Mouse (Mus musculus) embryo, embryonic 11 days (tissue): Measurements from ENCODE around the gene Nlgn2.
"Not testable (repeated sequence)": the region's sequence is repeated elsewhere in the genome, so short reads cannot be mapped to it uniquely, and the experiment has no call there.

Experiments
- DNase-seq: peaks from one replicate; pipeline ENCODE4 v3.0.0-alpha.2; 2015

Gene Nlgn2

DNA sequence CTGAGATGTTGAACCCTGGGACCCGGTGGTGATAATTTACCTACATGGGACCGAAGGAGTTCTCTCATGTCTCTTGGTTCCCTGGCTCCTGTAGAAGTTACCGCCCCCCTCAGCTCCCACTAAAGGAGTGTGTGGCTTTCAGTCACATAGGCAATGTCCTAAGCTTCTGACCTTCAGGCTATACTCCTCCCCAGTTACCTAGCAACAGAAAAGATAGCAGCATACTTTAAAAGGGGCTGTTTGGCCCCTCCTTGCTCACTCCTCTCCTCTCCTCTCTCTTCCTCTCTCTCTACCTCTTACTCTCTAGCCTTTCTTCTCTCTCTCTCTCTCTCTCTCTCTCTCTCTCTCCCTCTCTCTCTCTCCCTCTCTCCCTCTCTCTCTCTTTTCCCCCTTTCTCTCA, 26.1 kb upstream of the Nlgn2 start:
- DNase-seq, result not testable (repeated sequence)

DNA sequence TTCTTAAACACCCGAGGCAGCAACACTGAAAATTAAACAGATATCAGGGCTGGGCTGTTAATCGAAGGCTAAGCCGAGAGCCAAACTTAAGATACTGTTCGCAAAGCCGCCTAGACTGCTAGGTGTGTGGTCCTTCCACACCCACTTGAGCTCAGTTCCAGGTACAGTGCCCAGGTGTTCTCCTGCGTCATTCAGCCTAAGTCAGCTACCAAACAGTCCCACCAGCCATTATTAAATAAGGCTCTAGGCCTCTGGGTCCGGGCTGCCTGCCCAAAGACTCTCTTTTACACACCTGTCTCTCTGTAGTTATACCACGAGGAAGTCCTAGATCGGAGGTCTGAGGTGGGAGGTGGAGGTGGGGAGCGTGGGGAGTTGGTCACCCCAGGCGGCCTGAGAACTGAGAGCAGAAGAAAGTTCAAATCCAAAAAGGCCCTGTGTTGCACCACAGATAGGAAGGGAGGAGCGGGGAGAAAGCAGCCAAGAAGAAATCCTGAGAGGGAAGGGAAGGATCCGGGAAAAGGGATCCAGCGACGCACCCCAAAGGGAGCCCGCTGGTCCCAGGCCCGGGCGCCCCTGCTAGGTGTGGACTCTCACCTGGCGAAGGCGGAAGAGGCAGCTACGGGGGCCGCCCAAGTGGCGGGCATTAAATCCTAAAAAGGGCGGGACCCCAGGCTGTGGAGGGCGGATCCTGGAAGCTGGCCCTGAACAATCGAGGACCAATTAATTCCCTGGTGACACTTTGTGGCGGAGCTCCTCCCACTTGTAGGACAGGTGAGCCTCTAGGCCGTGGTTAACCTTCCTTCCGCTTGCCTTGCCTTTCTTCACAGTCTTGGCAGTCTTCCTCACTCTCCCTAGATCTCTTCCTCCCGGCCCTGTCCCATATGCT, 20.8 kb upstream of the Nlgn2 start, which contains the start of gene Tnk1:
Tnk1 (minus strand) TSS at position 618 of the 886 bp plus-strand sequence.
- DNase-seq, result no peak

DNA sequence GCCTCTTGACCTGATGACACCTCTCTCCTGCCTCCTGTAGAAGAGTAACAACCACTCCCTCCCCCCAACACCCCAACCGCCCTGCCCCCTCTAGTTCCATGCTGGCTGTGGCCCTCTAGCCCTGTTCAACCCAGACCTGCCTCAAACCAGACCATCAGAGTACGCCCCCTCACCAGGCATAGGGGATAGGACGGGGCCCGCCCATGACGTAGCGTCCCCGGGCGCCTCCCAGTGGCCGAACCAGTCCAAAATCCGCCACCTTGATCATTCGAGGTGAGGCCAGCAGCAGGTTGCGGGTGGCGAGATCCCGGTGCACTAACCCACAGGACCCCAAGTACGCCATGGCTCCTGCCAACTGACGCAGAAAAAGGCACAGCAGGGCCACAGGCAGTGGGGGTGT, 17.8 kb upstream of the Nlgn2 start:
- peak; percentile 74 for DNase-seq

DNA sequence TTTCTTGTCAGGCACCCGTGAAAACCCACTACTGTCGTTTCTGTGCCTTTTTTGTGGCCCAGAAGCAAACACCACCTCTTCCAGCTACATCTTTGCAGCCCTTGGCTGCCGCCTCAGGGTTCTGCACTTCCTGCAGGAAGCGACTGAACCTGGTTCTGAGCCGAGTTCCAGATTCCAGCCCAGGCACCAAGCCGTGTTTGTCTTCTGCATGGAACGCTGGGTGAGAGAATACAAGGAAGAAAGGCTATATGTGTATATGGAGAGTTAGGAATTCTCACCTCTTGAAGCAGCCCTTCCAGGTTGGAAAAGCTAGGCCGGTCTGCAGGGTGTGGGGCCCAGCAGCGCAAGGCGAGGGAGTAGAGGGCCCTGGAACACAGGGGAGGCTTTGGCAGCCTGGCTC, 17.1 kb upstream of the Nlgn2 start:
- no peak for DNase-seq

DNA sequence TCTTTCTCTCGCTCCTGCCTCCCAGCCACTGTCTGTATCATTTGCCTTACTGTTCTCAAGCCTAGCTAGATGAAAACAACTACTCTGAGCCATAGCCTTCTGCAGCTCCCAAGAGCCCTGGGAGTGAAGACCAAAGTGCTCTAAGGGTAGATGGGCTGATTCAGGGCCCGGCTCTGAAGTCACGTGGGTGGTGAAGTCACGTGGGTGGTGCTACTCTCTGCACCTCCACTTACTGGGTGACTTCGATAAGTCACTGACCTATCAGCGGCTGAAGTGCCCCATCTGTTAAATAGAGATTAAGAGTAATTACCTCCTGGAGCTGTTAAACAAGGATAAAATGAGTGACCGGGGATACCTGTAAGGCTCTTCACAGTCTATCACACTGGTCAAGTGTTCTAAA, 16.4 kb upstream of the Nlgn2 start:
- peak; percentile 25 for DNase-seq

DNA sequence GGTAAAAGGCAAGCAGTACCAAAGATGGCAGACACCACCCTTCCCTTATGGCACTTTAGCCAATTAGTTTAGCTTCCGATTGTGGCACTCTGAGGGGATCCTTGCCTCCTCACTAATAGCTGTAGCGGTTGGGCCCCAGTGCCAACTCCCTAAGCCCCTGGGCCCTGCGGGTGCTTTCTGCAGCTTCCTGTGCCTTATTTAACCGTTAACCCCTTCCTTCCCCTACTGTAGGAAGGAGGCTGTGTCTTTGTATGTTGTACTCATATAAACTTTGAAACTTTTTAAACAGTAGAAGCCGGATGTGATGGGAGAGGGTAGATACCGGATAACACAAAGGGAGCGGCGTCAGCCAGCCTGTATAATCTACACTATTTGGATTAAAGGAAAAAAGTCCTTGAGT, 13.2 kb upstream of the Nlgn2 start:
- no peak for DNase-seq

DNA sequence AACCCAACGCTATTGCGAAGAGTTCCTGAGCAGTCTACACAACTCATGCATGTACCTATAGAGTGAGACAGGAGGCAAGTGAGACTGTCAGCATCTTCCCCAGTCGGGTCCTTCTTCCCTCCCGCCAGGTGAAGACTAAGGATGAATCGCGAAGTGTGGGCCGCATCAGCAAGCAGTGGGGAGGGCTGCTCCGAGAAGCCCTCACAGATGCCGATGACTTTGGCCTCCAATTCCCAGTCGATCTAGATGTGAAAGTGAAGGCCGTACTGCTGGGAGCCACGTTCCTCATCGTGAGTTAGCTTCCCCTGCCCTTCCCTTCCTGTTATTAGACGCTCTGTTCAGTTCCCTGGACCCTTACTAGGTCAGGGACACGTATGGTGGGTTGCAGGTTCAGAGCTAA, 12.3 kb upstream of the Nlgn2 start:
- no peak for DNase-seq

DNA sequence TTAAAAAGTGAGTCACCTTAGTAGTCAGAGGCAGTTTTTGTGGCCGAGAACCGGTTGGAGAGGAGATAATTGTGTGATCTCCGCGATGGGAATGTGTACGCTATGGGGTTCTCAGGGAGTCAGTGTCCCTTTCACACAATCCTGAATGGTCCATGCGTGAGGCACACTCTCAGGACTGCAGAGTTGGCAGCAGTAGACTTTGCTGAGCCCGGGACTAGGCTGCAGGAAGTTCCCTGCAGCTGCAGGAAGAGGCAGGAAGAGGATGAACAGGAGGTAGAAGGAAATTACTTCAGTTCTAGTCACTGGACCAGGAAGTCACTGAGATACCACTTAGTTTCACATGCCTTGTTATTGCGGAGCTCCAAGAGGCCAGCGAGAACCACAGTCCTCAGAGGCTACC, 11.5 kb upstream of the Nlgn2 start:
- DNase-seq, result no peak

DNA sequence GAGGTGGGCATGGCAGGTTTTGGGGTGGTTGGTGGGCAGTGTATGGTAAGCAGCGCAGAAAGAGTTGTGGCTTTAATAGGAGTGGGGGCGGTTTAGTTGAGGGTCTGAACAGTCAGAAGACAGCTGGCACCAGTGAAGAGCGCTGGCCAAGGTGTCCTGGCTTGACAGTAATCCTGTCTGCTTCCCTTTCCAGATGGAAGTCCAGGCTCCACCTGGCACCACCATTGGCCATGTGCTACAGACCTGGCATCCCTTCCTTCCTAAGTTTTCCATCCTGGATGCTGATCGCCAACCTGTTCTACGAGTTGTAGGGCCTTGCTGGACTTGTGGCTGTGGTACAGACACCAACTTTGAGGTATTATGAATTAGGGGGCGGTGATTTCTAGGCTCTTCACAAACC, 10.4 kb upstream of the Nlgn2 start:
- DNase-seq, result no peak

DNA sequence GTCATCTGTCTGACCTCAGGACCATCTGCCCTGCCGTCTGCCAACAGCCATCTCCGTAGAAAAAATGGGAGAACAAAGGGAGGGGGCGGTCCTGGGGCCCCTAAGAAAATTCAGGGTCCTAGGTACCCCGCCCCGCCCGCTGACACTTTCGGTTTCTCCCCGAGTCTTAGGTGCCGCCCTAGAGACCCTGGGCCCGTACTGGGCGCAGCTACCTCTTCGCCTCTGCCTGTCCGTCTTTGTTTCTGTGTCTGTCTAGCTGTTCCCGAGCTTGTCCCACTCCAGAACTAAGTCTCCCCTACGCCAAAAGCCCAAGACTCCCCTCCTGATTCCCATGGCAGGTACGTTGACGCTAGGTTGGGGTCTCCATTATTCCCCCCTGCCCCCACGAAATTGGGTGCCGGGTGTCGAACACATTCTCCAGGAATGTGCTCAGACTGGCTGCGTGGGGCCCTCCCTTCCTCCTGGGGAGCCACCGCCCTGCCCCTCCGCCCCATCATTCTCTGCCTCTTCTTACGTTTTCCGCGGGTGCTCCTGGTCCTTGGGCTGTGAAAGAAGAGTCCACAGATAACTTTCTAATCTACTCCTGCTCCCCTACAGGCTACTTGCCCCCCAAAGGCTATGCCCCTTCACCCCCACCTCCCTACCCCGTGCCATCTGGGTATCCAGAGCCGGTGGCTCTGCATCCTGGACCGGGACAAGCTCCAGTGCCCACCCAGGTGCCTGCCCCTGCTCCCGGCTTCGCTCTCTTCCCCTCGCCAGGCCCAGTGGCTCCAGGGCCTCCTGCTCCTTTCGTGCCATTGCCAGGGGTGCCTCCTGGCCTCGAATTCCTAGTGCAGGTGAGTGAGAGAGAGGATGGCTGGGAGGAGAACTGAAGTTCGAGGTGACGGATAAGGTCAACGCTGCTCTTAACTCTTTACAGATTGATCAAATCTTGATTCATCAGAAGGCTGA, 9.4 kb upstream of the Nlgn2 start:
- DNase-seq, result peak; percentile 10

DNA sequence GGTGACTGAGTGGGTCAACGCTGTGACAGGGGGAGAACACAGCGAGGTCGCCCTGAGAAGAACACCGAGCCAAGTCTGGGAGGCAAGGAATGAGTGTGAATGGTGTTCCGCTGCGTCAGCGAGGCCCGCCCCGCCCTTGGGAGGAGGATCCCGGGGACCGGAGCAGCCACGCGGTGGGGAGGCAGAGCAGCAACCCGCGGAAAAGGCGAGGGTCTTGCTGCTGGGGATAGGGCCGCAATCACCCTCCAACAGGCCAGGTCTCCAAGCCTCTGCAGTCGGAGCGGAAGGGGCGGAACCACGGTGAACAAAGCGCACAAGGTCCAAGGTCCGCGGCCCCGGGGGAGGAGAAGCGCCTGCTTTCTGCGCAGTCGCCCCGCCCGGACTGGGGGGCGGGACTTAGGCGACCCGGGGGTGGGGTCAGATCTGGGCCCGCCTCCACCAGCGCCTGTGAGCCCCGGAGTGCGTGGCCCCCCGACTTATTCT, 8.7 kb upstream of the Nlgn2 start, which contains the start of gene Plscr3:
Plscr3 (plus strand) TSS at position 179 of the 483 bp plus-strand sequence.
- peak; percentile 98 for DNase-seq

DNA sequence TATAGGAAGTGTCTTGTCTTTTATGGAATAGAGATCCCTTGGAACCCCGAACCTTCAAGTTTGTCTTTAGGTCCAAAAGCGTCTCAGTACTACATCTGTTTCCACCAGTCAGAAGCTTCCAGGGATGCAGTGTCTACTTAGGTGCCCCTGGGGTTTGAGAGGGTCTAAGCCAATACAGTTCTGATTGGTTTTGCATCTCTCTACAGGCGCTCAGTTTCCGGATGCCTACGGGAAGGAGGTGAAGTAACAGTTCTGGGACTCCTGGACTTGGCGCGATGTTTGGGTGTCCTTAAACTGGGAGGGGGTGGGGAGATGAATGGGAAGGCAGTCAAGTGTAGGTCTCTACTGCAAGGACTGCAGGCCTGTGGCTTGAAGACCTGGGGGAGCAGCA, 1.1 kb upstream of the Nlgn2 start:
- DNase-seq, result peak; percentile 52

DNA sequence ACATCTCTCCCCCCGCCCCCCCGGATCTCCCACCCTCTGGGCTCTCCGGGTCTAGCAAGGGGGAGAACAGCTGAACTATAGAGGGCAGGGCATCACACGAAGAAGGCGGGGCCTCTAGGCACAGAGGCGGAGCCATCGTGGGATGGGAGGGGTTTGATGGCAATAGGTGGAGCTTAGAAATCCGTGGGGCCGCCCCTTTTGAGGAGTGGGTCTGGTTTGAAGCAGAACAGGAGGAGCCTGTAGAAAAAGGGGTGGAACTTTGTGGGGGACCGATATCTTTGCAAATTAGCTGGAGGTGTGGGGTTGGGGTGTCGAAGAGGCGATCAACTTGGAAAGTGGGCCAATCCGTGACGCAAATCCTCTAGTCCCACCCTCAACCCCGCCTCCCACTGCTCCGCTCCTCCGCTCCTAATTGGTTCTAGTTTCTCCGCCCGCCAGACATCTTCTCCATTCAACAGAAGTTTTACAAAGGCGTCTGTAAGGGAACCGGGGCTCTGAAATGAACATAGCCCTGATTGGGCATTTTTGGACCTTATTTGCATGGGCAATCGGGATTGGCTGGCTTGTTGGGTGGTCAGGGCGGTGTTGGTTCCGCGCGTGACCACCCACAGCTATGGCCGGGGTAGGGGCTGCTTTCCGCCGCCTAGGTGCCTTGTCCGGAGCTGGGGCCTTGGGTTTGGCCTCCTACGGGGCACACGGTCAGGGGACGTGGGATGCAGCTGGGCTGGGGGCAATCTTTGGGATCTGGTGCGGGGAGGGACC, 549 bp upstream of the Nlgn2 start, which contains the start of gene Tmem256:
Tmem256 (plus strand) TSS at position 563 of the 762 bp plus-strand sequence.
- DNase-seq, result peak; percentile 97

DNA sequence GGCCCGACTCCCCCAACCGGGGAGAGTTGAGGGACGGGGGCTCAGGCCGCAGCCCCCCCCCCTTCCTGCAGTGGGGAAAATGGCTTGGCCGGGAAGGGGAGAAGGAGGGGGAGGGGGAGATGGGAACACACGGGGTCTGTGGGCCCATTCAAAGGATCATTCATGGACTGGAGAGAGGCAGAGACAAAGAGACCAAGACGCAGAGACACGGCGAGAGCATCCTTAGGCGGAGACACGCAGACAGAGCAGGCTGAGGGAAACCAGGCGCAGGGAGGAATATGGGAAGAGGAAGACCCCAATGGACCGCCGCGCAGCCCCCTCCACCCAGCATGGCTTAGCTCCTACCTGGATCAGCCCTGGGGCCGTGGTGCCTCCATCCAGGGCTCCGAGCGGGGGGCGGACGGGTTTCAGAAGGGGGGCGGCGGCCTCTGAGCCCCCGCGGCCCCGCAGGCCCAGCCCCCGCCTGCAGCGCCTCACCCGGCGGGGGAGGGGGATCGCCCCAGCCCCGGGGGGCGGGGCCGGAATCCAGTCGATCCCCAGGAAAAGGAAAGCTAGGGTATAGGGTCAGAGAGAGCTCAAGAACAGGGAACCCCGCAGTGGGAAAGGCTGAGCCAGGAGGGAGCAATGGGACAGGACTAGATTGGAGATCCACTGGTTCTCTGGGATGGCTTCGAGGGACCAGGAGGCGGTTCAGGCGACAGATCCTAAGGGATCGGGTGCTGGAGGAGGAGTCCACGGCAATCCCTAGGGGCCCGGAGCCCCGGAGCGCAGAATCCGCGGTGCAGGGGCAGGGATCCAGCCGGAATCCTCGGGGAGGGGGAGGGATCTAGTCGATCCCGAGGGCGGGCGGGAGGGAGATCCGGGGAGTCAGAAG, 644 bp downstream of the Nlgn2 start:
- peak; percentile 68 for DNase-seq

DNA sequence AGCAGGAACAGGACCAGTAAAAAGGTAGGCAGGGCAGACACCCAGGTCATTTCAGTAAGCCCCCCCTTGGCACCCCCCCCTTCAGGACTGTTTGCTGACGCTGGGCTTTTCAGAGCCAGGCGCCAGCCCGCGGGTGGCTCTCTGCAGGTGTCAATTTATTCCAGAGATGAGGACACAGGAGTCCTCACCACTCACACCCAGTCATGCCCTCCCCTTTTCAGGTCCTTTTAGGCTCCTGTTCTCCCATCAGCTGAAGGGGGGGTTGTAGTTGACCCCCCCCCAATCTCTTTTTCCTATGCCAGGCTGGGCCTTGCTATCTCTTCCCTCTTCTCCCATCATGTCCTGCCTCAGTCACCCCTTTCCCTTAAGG, 1.6 kb downstream of the Nlgn2 start:
- no peak for DNase-seq

DNA sequence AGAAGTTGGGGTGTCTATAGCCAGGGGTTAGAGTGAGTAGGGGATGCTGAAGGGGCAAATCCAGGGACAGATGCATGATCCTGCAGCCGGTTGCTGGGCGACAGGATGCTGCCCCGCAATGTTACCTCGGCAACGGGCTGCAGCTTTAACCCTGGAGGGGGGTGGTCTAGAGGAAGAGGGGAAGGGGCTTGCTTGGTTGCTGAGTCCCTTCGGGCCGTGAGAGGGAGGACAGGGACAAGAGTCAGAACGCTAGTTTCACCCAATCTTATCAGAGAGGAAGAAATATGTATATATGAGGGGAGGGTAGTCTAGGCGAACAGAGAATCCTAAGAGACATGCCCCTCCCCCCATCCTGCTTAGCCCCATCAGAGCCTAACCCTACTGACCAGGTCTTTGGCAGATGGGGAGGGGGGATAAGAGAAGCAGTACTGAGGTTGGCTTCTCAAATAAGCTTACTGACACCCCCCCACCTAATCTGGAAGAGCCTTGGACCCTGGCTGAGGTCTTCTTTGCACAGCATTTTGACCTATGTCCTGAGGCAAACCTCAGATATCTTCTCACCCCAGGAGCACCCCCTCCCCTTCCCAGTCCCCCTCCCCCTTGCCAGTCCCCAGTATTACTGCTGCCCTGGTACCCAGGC, 2.1 kb downstream of the Nlgn2 start:
- peak; percentile 74 for DNase-seq

DNA sequence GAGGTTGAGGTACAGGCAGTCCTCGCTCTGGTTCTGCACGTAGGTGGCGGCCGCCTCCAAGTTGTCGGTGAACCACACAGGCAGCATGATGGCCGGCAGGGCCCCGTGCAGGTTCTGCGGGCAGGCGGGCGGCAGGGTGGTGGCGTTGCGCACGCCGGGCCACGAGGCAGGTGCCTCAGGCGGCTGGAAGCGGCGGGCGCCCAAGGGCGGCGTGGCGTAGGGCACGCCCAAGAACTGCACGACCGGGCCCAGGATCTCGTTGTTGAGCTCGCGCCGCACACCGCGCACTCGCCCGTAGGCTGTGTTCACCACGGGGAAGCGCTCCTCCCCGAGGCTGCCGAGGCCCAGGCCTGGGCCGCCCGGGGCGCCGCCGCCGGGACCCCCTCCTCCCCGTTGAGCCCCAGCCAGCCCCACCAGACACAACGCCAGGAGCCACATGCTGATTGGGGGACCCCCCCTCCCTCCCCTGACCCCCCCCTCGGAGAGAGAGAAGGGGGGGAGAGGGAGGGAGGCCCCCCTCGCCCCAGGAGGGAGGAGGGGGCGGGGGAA, 3.5 kb downstream of the Nlgn2 start:
- DNase-seq, result peak; percentile 68

DNA sequence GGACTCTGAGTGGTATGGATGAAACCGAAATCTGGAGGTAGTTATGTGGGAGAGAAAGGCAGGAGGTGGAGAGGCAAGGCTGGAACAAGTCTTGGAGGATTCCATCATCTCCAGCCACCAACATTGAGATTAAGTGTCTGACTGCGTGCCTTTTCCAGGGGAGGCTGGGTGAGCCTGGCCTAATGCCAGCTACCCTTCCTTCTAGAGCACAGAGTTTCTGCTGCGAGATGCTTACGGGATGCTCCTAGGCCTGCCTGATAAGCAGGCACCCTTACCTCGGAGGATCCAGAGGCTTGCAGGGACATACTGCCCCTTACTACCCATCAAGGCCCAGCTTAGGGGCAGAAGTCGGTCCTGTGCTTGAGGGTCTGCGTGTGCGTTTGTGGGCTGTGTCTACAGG, 4.0 kb downstream of the Nlgn2 start:
- DNase-seq, result no peak

DNA sequence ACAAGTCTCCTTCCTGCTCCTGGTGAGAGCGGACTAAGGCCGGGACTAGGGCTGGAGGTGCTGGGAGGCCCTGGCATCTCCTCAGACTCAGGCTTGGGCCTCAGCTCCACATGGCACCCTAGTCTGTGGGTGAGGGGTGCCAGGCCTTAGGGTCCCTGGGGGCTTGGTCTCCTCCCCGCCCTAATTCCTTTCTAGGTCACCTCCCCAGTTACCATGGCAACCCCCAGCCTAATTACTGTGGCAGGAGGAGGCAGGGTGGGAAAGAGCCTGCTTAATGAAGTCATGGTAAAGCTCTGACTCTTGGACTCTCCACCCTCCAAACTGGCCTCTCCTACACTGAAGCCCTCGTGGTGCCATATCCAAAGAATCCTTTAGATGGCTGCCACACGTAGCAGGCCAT, 8.8 kb downstream of the Nlgn2 start:
- DNase-seq, result no peak

DNA sequence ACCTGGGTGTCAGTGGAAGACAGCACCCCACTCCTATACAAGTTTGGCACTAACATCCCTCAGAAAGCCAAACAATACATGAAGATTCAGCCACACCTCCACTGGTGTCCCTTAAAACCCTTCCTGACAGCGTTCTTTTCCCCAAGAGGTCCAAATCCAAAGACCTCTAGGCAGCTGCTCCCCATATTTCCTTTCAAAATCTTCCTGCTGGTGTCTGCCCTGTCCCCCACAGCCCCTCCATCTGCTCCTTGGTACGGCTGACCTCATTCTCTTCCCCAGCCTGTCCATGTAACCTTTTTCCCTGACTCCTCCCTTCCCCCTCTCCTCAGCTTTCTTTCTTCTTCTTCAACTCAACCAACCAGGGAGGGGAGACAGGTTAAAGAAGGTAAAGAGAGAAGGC, 14.1 kb downstream of the Nlgn2 start:
- no peak for DNase-seq

DNA sequence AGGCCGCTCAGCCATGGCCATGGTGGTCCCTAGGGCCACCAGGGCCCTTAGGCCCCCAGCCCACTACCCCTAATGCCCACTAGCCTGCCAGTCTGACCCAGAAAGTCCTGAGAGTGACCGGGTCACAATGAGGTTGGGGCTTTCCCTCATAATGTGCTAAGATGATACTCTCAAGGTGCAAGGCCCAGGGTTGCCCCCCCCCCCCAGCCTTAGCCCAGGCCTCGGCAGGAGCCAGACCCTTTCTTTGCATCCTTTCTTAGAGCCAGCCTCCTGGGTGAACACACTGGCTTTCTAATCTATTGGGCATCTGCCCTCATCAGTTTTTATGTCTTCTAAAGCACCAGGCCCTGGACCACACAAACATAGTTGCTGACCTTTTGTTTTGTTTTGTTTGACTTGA, 15.5 kb downstream of the Nlgn2 start, which contains the start of gene Spem1:
Spem1 (minus strand) TSS at position 101 of the 400 bp plus-strand sequence.
- DNase-seq, result no peak
